Mouse (Mus musculus): ENCODE results near the gene Runx1.

The Runx1 gene

DNA sequence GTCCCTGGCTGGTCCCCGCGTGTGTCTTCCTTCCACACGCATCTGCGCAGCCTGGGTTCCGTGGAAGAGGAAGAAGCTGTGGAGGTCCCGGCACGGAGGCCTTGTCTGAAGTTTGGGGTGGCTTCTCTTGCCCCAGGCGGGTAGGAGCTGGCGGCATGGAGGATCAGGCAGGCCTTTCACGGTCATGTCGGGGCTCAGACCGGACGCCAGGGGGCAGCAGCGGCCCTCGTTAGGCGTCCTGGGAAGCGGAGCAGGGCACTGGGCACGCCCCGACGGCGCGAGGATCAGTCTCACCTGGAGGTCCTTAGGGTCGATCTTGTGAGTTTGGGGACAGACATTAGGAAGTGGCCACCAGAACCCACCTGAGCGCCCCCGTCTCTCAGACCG is 127.3 kb downstream of the Runx1 start:
- DNase-seq (ENCODE audit: low spot score) = peak; percentile 78

DNA sequence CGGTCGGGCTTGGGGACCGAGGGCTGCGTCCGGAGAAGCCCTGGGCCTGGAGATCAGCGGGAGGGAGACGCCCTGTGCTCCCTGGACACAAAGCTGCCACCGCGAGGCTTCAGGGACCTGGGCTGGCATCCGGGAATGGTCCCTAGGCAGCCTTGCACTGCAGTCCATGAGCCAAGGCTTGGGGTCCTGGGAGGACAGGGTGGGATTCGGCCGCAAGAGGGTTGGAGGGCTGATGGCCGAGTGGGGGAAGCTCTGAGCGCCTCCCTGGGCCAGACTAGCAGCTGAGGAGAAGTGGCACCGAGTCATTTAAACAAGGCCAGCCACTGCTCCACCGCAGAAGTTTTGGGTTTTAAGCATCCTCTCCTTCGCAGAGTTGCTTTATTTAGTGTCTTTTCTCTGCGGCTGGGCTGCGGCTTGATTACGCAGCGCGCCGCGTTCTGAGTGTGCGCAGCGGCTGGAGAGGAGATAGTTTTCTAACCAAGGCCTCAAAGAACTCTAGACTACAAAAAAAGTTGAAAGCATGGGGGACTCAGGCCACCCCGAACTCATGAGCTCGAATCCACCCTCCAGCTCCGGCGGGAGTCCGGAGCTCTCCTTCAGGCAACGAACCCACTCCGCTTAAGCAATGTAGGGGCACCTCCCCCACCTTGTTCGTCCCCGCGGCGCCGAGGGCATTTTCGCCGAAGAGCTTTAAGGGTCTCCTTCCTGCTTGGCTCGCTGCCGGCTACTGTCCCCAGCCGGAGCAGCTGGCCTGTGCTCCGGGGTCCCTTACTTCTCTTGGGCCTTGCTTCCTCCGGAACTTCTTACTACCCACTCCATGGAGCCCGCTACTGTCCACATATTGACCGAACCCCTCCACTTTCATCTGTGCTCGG is 128.0 kb downstream of the Runx1 start:
- DNase-seq (ENCODE audit: low spot score) = no peak

DNA sequence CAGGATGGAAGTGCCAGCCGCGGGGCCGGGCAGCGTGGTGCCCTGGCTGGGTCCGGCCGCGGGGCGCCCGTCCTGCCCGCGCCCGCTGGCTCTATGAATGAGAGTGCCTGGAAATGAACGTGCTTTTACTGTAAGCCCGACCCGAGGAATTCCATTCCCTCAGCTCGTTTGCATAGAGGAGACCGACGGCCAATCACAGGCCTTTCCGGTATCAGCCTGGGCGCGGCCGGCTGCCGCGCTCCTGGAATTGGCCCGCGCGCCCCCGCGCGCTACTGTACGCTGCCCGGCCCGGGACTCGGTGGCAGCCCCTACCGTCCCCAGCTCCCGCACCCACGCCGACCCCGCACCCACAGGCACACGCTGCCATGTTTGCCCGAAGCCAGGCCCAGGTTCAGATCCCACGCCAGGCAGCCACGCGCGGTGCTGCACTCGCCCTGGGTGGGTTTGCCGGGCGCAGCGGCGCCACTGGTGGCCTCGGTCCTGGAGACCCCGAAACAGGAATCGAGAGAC is 128.7 kb downstream of the Runx1 start:
- peak; percentile 89 for DNase-seq (ENCODE audit: low spot score)

DNA sequence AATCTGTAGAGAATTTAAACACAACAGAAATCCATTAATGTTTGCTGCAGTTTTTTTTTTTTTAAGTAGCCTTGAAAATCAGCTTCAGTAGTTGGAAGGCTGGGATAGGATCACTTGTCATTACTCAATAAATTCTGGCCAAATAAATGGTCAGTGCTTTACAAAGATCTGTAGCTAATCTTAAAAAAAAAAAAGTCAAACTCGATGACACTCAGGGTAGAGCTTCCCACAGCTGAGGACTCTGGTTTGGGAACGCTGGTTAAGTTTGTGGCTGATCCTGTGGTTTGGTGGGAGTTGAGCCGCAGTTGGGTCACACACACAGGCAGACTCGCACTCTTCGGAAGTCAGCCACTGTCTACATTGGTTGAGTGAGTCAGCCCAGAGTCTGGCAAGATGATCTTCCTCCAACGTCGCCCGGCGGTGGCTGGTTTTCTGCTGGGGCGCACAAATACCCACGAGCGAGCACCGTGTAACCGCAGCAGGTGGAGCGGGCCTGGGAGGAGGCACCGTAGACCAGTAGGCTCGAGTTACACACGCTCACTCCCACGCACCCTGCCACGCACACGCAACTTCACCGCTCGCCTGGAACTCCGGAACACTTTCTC is 129.4 kb downstream of the Runx1 start:
- no peak for DNase-seq (ENCODE audit: low spot score)

DNA sequence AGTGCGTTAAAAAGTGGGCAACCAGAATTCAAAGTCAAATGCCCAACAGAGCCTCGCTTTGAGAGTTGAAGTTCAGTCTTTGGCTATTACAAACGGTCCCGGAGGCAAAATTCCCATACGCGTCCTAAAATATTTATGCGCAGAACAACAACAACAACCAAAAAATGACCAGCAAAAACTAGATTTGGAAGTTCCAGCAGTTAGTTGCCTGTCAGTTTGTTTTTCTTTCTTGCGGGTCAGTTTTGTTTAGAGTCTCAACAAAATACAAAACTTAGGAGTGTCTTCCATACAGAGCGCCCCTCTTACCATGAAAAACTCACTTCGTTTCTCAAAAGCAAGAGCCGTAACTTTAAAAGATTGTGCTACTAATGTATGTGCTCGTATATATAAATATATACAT is 130.0 kb downstream of the Runx1 start:
- no peak for DNase-seq (ENCODE audit: low spot score)

DNA sequence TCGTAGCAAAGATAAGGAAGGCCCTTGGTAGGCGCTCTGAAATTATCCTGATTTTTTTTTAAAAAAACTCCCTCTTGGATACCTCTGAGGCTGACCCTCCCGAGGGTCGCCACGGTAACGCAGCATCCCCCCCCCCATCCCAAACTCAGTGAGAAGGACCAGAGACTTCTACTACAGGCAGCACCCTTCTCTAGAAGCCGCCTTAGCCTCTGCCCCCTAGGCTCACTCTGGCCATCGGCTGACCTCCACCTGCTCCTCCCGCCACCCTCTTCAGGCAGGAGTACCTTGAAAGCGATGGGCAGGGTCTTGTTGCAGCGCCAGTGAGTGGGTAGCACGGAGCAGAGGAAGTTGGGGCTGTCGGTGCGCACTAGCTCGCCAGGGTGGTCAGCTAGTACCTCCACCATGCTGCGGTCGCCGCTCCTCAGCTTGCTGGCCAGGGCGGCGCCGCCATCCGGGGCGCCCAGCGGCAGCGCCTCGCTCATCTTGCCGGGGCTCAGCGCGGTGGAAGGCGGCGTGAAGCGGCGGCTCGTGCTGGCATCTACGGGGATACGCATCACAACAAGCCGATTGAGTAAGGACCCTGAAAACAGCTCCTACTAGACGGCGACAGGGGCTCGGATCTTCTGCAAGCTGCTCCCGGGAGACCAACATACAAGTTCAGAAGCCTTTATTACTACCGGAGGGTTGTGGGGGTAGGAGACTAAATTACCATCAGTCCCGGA is 130.6 kb downstream of the Runx1 start:
- DNase-seq (ENCODE audit: low spot score) = no peak

DNA sequence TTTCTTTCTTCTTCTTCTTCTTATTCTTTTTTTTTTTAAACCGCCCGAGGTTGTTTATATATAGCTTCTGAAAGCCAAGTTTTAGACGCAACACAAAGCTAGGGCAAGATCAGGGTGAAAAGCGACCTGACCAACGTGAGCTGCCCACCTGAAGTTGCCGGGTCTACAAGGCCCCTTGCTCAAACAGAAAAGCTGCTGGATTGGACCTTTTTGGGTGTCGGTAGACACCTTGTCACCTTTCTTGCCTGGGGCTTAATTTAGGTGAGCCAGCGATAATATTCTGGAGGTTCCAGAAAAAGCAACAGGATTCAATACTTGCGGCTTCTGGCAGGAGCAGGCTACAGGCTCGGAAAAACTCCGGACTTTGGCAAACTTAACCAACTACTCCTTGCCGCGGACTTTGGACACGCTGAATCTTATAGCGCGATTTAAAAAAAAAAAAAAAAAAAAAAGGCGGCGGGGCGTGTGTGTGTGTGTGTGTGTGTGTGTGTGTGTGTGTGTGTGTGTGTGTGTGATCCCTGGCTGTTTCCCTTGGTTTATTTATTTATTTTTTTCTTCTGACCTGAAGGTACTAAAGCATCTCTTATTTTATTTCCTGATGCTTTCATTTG is 131.3 kb downstream of the Runx1 start:
- DNase-seq (ENCODE audit: low spot score) = no peak

DNA sequence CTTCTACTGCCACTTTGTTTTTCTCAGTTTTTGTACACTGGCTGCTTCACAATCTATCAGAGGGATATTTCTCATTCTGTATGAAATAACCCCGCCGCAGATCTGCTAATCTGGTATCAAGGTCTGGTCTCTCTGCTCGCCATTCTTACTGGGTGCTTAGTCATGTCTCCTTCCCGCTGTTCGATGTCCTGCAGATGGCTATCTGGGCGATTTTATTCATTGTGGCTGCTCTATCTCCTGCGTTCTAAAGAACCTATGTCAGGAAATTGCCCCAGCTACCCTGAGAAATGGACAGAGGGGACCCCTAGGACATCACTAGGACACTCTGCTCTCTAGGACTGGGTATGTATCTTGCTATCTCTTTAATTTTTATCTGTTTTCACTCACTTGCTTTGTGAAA is 135.2 kb downstream of the Runx1 start:
- no peak for DNase-seq (ENCODE audit: low spot score)

DNA sequence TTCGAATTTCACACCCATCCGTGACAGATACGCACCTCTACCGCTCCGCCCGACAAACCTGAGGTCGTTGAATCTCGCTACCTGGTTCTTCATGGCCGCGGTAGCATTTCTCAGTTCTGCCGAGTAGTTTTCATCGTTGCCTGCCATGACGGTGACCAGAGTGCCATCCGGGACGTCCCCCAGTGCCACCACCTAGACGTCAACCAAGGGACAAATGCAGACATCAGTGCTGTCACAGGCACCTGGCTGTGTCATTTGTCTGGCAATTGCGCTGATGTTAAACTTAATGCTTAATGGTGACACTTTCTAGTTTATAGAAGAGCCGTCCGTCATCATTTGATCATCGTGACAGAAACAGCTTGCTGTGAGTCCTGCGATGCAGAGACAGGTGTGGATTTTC is 137.0 kb downstream of the Runx1 start:
- DNase-seq (ENCODE audit: low spot score) = no peak

DNA sequence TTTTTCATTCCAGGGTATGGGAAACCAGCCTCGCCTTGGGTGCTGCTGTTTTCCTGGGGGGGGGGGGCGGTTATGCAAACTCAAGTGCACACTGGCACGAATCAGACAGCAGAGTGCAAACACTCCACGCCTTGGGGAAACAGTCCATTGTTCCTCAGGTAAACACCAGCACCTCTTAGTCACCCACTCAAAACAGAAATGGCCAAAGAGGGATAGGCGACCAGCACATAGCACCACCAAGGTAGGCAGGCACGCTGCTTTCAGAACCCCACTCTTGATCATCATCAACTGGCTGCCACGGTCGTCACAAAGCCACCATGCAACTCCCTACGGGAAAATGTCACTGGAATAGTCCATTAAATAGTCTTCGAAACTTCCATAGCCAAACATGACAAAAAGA is 139.0 kb downstream of the Runx1 start:
- DNase-seq (ENCODE audit: low spot score) = no peak

DNA sequence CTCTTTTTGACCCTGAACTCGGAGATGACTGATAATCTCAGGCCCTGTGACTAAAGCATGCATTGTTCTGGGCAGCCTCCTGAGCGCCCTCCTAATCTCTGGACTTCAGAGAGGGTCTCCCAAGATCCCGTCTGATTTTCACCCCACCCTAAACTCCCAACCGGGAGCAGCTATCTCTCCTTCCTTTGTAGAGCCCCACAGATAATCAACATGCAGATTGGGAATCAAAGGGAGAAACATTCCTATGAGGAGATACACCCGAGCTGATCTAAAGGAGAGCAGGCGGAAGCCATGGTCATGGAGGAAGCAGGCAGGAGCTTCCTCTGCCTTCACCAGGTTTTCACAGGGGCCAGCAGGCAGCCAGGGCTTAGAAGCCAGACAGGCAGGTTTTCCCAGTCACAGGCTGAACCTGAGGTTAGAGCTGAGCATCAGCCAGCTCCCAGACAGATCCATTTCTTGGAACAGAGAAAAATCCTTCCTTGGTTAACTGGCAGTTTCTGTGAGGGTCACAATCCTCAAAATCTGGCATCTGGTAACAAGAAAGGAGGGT is 140.1 kb downstream of the Runx1 start:
- DNase-seq (ENCODE audit: low spot score) = no peak

DNA sequence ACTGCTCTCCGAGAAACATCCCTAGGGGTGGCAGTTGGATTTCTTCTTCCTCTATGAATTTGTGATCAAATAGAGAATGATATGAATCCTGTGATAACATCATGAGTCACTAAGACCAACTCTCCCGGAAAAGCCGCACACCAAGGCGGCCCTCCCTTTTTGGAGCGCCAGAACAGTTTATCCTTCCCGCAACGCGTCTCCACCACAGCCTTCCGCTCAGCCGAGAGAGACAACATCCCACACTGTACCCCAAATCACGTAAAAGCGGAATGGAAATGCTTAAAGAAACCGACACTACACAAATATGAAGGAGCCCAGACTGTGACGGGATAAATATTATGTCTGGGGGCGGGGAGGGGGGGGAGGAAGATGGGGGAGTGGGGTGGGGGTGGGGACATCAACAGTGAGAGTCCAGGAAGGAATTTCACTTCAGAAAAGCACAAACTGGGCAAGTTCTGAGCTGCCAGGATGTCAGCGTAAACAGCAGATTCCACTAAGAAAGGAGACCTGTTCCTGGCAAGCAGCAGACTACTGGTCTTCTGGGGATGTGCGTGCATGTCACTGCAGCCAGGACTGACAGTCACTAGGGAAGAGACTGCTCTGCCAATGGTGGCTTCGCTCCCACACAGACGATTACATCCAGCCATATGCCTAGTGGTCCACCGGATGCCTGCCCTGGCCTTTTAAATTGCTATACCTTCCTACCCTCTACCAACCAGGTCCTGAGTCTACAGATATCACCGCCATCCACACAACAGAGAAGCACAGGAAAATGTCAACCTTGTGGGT is 141.3 kb downstream of the Runx1 start:
- DNase-seq (ENCODE audit: low spot score) = no peak

DNA sequence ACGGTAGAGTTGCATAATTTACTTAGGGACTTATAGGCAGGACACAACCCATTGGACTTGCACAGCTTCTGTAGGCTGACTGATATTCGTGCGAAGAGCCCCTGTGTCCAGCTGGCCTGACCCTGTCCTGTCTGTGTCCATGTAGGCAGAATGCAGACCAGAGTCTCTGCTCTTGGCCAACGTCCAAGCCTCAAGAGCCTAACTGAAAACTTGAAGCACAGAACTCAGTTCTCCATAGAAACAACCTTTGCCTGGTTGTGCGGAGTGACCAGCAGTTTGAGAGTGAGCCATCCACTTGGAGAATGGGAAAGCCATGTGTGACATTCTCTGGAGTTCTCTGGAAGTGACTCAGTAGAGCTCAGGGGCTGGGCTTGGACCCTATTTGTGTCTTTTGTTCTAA is 149.3 kb downstream of the Runx1 start:
- no peak for DNase-seq (ENCODE audit: low spot score)

DNA sequence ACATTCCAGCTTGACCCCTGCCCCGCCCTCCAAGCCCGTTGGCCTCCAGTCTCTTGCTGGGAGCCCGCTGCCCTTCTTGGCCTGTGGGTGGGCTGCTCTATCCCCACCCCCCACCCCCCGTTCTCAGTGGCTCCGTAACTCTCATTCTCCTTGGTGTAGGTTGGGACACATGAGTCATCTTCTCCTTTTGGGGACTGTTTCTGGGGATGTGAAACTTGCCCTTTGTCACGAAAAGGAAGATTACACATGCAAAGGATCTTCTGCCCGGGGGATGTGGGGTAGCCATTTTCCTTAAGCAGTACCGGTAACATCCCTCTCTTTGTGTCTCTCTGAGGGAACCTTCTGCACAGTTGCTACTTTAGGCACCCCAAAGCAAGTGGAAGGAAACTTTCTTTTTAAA is 150.3 kb downstream of the Runx1 start:
- DNase-seq (ENCODE audit: low spot score) = no peak

DNA sequence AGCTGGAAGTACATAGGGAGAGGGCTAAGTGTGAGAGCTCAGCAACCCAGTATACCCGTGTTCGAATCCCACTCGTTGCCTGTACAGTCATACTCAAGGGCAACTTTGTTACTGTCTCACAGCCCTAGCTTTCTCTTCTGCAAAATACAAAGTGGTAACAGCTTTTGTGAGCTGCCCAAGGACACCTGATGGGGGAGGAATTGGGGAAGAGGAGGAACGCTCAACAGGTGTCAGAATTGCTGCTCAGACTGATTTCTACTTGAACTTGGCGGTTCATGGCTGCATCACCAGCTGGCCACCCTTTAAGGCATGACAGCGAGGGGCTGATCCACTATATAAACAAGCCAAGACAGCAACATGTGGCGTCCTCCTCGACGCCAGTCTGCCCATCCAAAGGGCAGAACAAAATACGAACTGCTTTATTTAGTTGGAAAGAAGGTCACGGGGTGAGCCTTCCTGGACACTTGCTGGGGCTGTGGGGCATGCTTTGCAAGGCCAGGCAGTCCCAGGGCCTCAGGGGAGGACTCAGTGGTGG is 151.0 kb downstream of the Runx1 start:
- DNase-seq (ENCODE audit: low spot score) = no peak

DNA sequence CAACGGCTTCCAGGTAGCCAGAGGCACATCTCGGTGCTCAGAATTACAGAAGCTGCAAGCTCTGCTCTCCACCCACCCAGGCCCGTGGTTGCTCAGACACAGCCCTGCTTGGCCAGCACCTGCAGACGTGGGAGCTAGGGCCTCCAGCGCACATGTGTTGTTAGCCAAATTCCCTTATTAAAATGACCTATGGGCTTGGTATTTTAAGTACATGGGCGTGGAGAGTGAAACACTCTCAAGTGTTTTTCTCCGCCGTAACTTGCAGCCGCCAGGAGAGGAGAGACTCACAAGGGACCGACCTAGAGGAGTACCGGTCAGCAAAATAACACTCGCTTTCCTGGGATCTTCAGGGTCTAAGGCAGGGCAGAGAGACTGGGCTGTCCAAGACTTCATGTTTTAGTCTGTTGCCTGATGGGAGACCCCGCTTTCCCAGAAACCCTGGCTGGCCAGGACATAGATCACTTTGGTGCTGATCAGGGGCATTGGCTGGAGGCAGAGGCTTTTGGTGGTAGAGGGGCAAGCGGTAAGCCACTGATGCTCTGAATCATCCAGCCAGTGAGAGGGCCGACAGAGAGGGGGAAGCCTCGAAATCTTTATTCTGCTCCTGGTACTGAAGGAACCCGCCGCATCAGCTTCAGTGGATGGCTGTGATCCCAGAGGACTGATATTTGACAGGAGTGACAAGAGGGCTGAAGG is 151.7 kb downstream of the Runx1 start:
- DNase-seq (ENCODE audit: low spot score) = no peak

DNA sequence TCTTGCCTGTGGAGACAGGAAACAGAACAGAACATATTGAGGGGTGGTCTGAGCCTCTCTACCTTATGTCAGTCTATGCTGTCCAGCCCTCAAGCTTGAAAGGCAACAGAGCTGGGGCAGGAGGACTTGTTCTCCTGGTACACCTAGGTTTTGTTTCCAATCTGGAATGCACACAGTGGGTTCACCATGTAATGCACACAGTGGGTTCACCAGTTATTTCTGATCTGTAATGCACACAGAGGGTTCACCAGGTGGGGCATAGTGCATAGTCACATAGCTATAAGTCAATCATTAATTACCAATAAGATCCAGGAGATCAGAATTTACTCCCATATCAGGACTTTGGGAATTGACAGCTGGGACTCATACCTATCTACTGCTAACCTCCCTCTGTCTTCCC is 157.1 kb downstream of the Runx1 start:
- no peak for DNase-seq (ENCODE audit: low spot score)

DNA sequence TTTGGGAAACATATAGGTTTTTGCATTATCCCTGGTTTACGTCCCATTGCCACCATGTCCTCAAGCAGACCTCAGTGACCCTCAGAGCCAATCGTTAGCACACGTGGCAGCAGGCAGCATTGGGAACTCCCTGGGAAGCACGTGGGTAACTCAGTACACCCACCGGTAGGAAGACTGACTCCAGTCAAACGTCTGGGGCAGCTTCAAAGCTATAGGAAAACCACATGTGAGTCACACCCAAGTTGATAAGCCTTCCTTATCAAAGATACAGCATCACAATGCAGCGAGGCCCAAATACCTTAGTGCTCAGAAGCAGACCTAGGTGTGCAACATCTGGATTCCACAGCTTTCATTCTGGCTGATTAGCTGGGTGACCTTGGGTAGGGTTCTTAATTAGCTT is 164.2 kb downstream of the Runx1 start:
- DNase-seq (ENCODE audit: low spot score) = no peak

DNA sequence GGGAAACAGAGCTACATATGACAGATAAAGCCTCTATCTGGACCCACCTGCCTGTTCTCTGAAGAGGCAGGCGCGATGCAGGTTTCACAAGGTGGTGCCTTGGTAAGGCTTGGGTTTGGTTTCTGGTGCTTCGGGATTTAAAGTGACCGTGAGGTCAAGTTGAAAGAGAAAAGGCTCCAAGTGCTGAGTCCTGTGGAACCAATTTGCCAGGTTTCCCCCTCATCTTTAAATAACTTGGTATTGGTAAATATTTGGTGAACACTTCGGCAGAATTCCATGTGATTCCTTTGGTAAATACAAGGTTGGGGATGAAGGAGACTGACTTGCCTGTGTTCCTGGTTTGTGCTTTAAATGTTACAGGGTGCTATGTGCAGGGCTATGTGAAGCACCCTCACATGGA is 169.2 kb downstream of the Runx1 start:
- no peak for DNase-seq (ENCODE audit: low spot score)

DNA sequence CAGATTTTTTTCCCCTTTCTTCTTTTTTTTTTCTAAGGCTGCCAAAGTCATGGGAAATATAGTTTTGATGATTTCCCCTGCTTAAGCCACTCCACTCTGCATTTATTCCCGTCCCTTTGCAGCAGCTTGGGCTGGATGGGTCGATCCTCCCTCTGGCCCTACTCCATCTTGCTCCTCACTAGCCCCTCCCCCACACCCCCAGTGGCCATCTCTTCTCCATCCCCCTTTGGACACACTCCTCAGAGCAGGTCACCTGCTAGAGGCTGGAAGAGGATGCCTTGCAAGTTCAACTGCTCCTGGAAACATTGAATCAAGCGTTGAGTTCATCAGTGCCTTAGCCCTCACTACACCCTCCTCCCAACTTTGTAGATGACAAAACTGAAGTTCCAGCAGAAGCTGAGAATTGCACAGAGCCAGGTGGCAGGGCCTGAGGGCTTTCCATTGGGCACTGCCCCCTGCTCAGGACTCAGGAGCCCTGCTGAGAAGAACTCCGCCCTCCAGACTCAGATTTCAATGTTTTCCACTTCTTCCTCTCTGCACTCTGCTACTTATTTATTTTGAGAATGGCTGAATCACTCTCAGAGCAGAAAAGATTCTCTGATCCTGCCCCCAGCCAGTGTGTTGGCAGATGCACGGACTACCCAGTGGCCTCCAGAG is 171.5 kb downstream of the Runx1 start:
- no peak for DNase-seq (ENCODE audit: low spot score)

Measured in ovary, adult 18-20 months (tissue).